Mouse (Mus musculus) MEL (cell line): ENCODE results near the gene Naglu.

ENCODE experiments used
- E2F4 ChIP-seq: IDR thresholded peaks from 2 replicates; pipeline ENCODE4 v1.6.1; 2011; ENCODE audit warnings: low read depth, low read length, improper control_type of control experiment, borderline replicate concordance
- HCFC1 ChIP-seq: IDR thresholded peaks from 2 replicates; pipeline ENCODE4 v1.6.1; 2012; ENCODE audit warnings: low read depth, mild to moderate bottlenecking, inconsistent platforms, low read length, improper control_type of control experiment, moderate library complexity
- KAT2A ChIP-seq: conservative IDR thresholded peaks from 2 replicates; pipeline ENCODE4 v1.6.1; 2012; ENCODE audit warnings: low read depth, low read length, improper control_type of control experiment, inconsistent platforms
- NELFE ChIP-seq: IDR thresholded peaks from 2 replicates; pipeline ENCODE4 v1.6.1; 2011; ENCODE audit warnings: low read depth, low read length, improper control_type of control experiment
- POLR2A ChIP-seq, 2 experiments: IDR thresholded peaks; 2 replicates each; pipeline ENCODE4 v1.6.1; 2011 to 2012; ENCODE audit warnings: low read length in 2 of 2, mild to moderate bottlenecking in 2 of 2, control low read depth in 1 of 2, improper control_type of control experiment in 1 of 2, low read depth in 1 of 2, moderate library complexity in 1 of 2; ENCODE audit not compliant: control insufficient read depth in 1 of 2, insufficient read depth in 1 of 2, poor library complexity in 1 of 2
- TBP ChIP-seq: IDR thresholded peaks from 2 replicates; pipeline ENCODE4 v1.8.0; 2011; ENCODE audit warnings: low read depth, low read length, improper control_type of control experiment
- USF1 ChIP-seq: IDR thresholded peaks from 2 replicates; pipeline ENCODE4 v1.6.1; 2014; ENCODE audit warnings: low read depth, mild to moderate bottlenecking, inconsistent platforms, low read length, improper control_type of control experiment, moderate library complexity

GRCm38 (mm10) chr11:101118105-101118504 lies 48.3 kb downstream of the Naglu start:
- no peak for TF ChIP-seq E2F4
- no peak for TF ChIP-seq KAT2A
- no peak for TF ChIP-seq NELFE
- no peak for TF ChIP-seq HCFC1
- TF ChIP-seq TBP = no peak
- TF ChIP-seq USF1 = no peak
- TF ChIP-seq POLR2A (IDR thresholded peaks at IDR 0.05; ENCODE audit: control insufficient read depth in 1 of 2, insufficient read depth in 1 of 2, low read depth in 1 of 2, low read length in 2 of 2, poor library complexity in 1 of 2) = no peak
